Mouse (Mus musculus) lung, postnatal 0 days (tissue): ENCODE data around the gene Gm5538.

Experiments
- CTCF ChIP-seq: IDR thresholded peaks from 2 replicates; pipeline ENCODE4 v1.5.1; 2016; ENCODE audit warnings: antibody characterized with exemption, mild to moderate bottlenecking
- EP300 ChIP-seq: IDR thresholded peaks from 2 replicates; pipeline ENCODE4 v1.6.1; 2016; ENCODE audit warnings: antibody characterized with exemption, mild to moderate bottlenecking, control low read depth

GRCm38 (mm10) chr3:59697391-59697790 is 32.2 kb upstream of the Gm5538 start:
- TF ChIP-seq CTCF (no peak), EP300 (no peak)
